Mouse (Mus musculus) MEL (cell line): ENCODE results near the gene Bdh1.

ENCODE experiments used
- BHLHE40 ChIP-seq: IDR thresholded peaks from 2 replicates; pipeline ENCODE4 v1.6.1; 2012; ENCODE audit warnings: low read depth, mild to moderate bottlenecking, inconsistent platforms, low read length, improper control_type of control experiment, borderline replicate concordance
- CTCF ChIP-seq, 3 experiments: IDR thresholded peaks in 2 of 3; conservative IDR thresholded peaks in 1 of 3; 2 replicates each; pipeline ENCODE4 v1.5.1; 2011 to 2012; ENCODE audit warnings: low read length in 3 of 3, low read depth in 2 of 3, mild to moderate bottlenecking in 2 of 3, improper control_type of control experiment in 1 of 3, inconsistent platforms in 1 of 3, mixed read lengths in 1 of 3, moderate library complexity in 1 of 3; ENCODE audit not compliant: control insufficient read depth in 1 of 3, insufficient read depth in 1 of 3, poor library complexity in 1 of 3, severe bottlenecking in 1 of 3
- MXI1 ChIP-seq: IDR thresholded peaks from 2 replicates; pipeline ENCODE4 v1.6.1; 2011; ENCODE audit warnings: mild to moderate bottlenecking, low read depth, low read length, improper control_type of control experiment
- POLR2A ChIP-seq, 2 experiments: IDR thresholded peaks; 2 replicates each; pipeline ENCODE4 v1.6.1; 2011 to 2012; ENCODE audit warnings: low read length in 2 of 2, mild to moderate bottlenecking in 2 of 2, control low read depth in 1 of 2, improper control_type of control experiment in 1 of 2, low read depth in 1 of 2, moderate library complexity in 1 of 2; ENCODE audit not compliant: control insufficient read depth in 1 of 2, insufficient read depth in 1 of 2, poor library complexity in 1 of 2
- RCOR1 ChIP-seq: IDR thresholded peaks from 2 replicates; pipeline ENCODE4 v1.6.1; 2012; ENCODE audit warnings: low read depth, mild to moderate bottlenecking, inconsistent platforms, low read length, improper control_type of control experiment
- TAL1 ChIP-seq: IDR thresholded peaks from 2 replicates; pipeline ENCODE4 v1.6.1; 2012; ENCODE audit warnings: mild to moderate bottlenecking, inconsistent platforms, low read length, moderate library complexity, mixed read lengths
- USF1 ChIP-seq: IDR thresholded peaks from 2 replicates; pipeline ENCODE4 v1.6.1; 2014; ENCODE audit warnings: low read depth, mild to moderate bottlenecking, inconsistent platforms, low read length, improper control_type of control experiment, moderate library complexity

- TF ChIP-seq CTCF (IDR thresholded peaks at IDR 0.05 in 2 of 3, conservative IDR thresholded peaks at IDR 0.05 in 1 of 3; ENCODE audit: control insufficient read depth in 1 of 3, insufficient read depth in 1 of 3, low read depth in 2 of 3, low read length in 3 of 3, poor library complexity in 1 of 3, severe bottlenecking in 1 of 3) = no peak
- TF ChIP-seq POLR2A (IDR thresholded peaks at IDR 0.05; ENCODE audit: control insufficient read depth in 1 of 2, insufficient read depth in 1 of 2, low read depth in 1 of 2, low read length in 2 of 2, poor library complexity in 1 of 2) = no peak
- TF ChIP-seq USF1 = no peak
- TF ChIP-seq BHLHE40 = no peak
- TF ChIP-seq RCOR1 = no peak
- no peak for TF ChIP-seq TAL1
- TF ChIP-seq MXI1 = no peak
Measured at GRCm38 (mm10) chr16:31500532-31500931, 78.5 kb downstream of the Bdh1 start.
